Comparison of ENCODE assay signal across 14 mouse cellular contexts in the genomic region with DNA sequence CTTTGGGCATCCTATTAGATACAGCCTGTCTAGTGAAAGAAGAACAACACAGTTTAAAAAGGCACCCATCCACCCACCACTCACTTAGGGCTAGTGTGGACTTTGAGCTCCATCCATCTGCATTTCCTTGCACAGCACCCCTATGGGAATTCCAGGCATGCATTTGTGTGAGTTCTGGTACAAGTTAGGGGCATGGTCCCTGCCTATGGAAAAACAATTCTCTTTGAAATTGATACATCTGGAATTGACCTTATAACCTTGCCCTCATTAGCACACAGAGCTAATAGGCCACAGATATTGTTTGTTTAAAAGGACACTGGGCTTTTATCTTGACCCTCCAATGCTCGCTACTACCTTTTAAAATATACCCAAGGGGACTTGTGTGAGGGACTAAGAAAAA.
"Had no signal": no experiment of that assay in that cellular context is flagged by ENCODE, and none has a peak within 500 bp of the region (broad histone marks: within the 10 kb centered on the region; RNA-seq: fewer than 3 reads in every experiment).

No protein-coding gene starts in this region.

- H3K4me2 ChIP-seq: liver, embryonic 11.5 days; lung, embryonic 14.5 days; midbrain, embryonic 11.5 days; midbrain, embryonic 15.5 days; stomach, embryonic 15.5 days had no signal

- DNase-seq: kidney, adult 11 months; kidney, adult 9 months; lung, embryonic 14.5 days; lung, postnatal 10 days; lung, postnatal 4 days; right cerebral cortex, postnatal 14 days; thymus, adult 2 months; thymus, postnatal 25 days had no signal

- ATAC-seq: midbrain, embryonic 15.5 days had no signal

- H3K27ac ChIP-seq: kidney, postnatal 0 days; left cerebral cortex, adult 2 months; midbrain, embryonic 15.5 days; stomach, embryonic 15.5 days had no signal

- H3K36me3 ChIP-seq: midbrain, embryonic 15.5 days; stomach, embryonic 15.5 days had no signal

- H3K4me3 ChIP-seq: left cerebral cortex, adult 2 months; midbrain, embryonic 15.5 days; stomach, embryonic 15.5 days had no signal

- H3K9ac ChIP-seq: lung, embryonic 14.5 days; midbrain, embryonic 15.5 days; stomach, embryonic 15.5 days had no signal

- H3K9me3 ChIP-seq: midbrain, embryonic 15.5 days; stomach, embryonic 15.5 days had no signal

- H3K27me3 ChIP-seq: midbrain, embryonic 15.5 days; stomach, embryonic 15.5 days had no signal
